ENCODE assay signal across 8 mouse cellular contexts in genomic region chr6:116135971-116136632, GRCm38 (mm10). TPM values are rescaled to one million over a fixed set of nuclear protein-coding genes. Genes with fewer than 3 reads are reported as not detected.
DNase-seq lines count a peak whose midpoint lies in the region; ATAC-seq and TF ChIP-seq lines count a peak whose summit lies in the region.

No protein-coding gene starts in this region.

- POLR2A ChIA-PET in Patski (lab: Charles Lee) = interaction anchor here (0.6 kb wide), 1 partner anchor 83 kb away, joined by 4 read pairs; no protein-coding TSS in a partner anchor

- H3K9ac ChIP-seq in hindbrain, postnatal 0 days (replicated peaks; ENCODE audit: low read length) = no peak overlapping the region
- no peak overlapping the region for H3K9ac ChIP-seq in hindbrain, embryonic 13.5 days
- H3K9ac ChIP-seq in liver, postnatal 0 days (replicated peaks) = no peak overlapping the region

- H3K9me3 ChIP-seq in hindbrain, postnatal 0 days (ENCODE audit: low read length) = no peaks in the 10 kb centered on the region
- H3K9me3 ChIP-seq in hindbrain, embryonic 13.5 days = no peaks in the 10 kb centered on the region
- no peaks in the 10 kb centered on the region for H3K9me3 ChIP-seq in liver, postnatal 0 days (ENCODE audit: low read length)

- no peak for TF ChIP-seq EP300 in liver, postnatal 0 days (IDR thresholded peaks at IDR 0.05; ENCODE audit: low read depth)

- 49% methylated on average over 7 of the region's 7 CpGs for WGBS in hindbrain, postnatal 0 days
- WGBS in hindbrain, embryonic 13.5 days = 63% methylated on average over 7 of the region's 7 CpGs
- 32% methylated on average over 7 of the region's 7 CpGs for WGBS in liver, postnatal 0 days (ENCODE audit: insufficient replicate concordance)

- DNase-seq in hindbrain, postnatal 0 days (ENCODE audit: low spot score) = peak; percentile 62
- DNase-seq in A20 (ENCODE audit: low read depth, low spot score) (peak; percentile 30), Patski (ENCODE audit: low read depth, low spot score) (no peak)
- DNase-seq in liver, postnatal 0 days = no peak
- DNase-seq in thymus, postnatal 10 days (ENCODE audit: low spot score in 2 of 2) = peak; percentile 12 to 40
- no peak for DNase-seq in Muller cell, postnatal 12 days (ENCODE audit: inconsistent ontology term)

- ATAC-seq in hindbrain, postnatal 0 days = no peak
- no peak for ATAC-seq in hindbrain, embryonic 13.5 days (ENCODE audit: low FRiP score)
- ATAC-seq in Patski = no peak
- ATAC-seq in granulocyte monocyte progenitor cell, adult 5-6 weeks (replicated peaks; ENCODE audit: poor library complexity, severe bottlenecking) = peak; percentile 75
- peak; percentile 40; the same call in 1 of the 2 replicates for ATAC-seq in liver, postnatal 0 days

- in situ Hi-C loops in Patski (cut with MboI; ENCODE audit: low pct_unique_long_range_greater_than_20kb) = no loop called here

- no peak overlapping the region for H3K4me3 ChIP-seq in hindbrain, postnatal 0 days (ENCODE audit: low read length)
- H3K4me3 ChIP-seq in hindbrain, embryonic 13.5 days = no peak overlapping the region
- 0 out of 2 replicates have a peak overlapping the region, but pooled peaks have one; percentile 8 for H3K4me3 ChIP-seq in liver, postnatal 0 days (ENCODE audit: low read depth, low read length)

- no peak overlapping the region for H3K4me2 ChIP-seq in hindbrain, postnatal 0 days (ENCODE audit: low read depth, low read length)
- no peak overlapping the region for H3K4me2 ChIP-seq in hindbrain, embryonic 13.5 days
- peak overlapping the region; percentile 41 for H3K4me2 ChIP-seq in liver, postnatal 0 days (ENCODE audit: low read depth, low read length)

- no peaks in the 10 kb centered on the region for H3K4me1 ChIP-seq in hindbrain, postnatal 0 days (ENCODE audit: insufficient read depth, low read length)
- H3K4me1 ChIP-seq in hindbrain, embryonic 13.5 days (replicated peaks) = peaks cover 1% of the 10 kb centered on the region; the same call in 1 of the 2 replicates
- H3K4me1 ChIP-seq in liver, postnatal 0 days (ENCODE audit: insufficient read depth) = no peaks in the 10 kb centered on the region

- peak; percentile 70 for TF ChIP-seq CTCF in hindbrain, postnatal 0 days (IDR thresholded peaks at IDR 0.05; ENCODE audit: low read depth)
- TF ChIP-seq CTCF in Patski (IDR thresholded peaks at IDR 0.05) = peak; percentile 61
- TF ChIP-seq CTCF in liver, postnatal 0 days (IDR thresholded peaks at IDR 0.05; ENCODE audit: low read depth) = peak; percentile 66

- no peaks in the 10 kb centered on the region for H3K27me3 ChIP-seq in hindbrain, postnatal 0 days (ENCODE audit: insufficient read depth, low read length)
- H3K27me3 ChIP-seq in hindbrain, embryonic 13.5 days = no peaks in the 10 kb centered on the region
- no peaks in the 10 kb centered on the region for H3K27me3 ChIP-seq in Patski
- H3K27me3 ChIP-seq in liver, postnatal 0 days (ENCODE audit: insufficient read depth, low read length) = no peaks in the 10 kb centered on the region

- CTCF ChIA-PET in Patski (lab: Charles Lee) = interaction anchor here (1.6 kb wide), 1 partner anchor 236 kb away, joined by 3 read pairs; no protein-coding TSS in a partner anchor

- no peak overlapping the region for H3K27ac ChIP-seq in hindbrain, postnatal 0 days
- no peak overlapping the region for H3K27ac ChIP-seq in hindbrain, embryonic 13.5 days
- peak overlapping the region; percentile 39; the same call in 1 of the 2 replicates for H3K27ac ChIP-seq in liver, postnatal 0 days (ENCODE audit: low read depth)

- H3K36me3 ChIP-seq in hindbrain, postnatal 0 days (ENCODE audit: insufficient read depth, low read length) = no peaks in the 10 kb centered on the region
- 0 out of 2 replicates have a peak, but pooled peaks cover 2% of the 10 kb centered on the region for H3K36me3 ChIP-seq in hindbrain, embryonic 13.5 days
- H3K36me3 ChIP-seq in liver, postnatal 0 days (replicated peaks; ENCODE audit: insufficient read depth, low read length) = peaks cover 5% of the 10 kb centered on the region

RNA-seq across cellular contexts. Expression of gene Tmcc1, which starts 57.2 kb away (rescaled TPM):
- total RNA-seq in hindbrain, postnatal 0 days (2014; rRNA removed) = 33.9 and 36.9 TPM in 2 replicates
- polyA plus RNA-seq in hindbrain, postnatal 0 days (2015; fragmentation: Nextera tagmentation; extraction: Ambion mirVana) = 13.0 and 14.0 TPM in 2 replicates
- 34.4 and 35.0 TPM in 2 replicates for polyA plus RNA-seq in hindbrain, embryonic 13.5 days (2015; fragmentation: Nextera tagmentation; extraction: Ambion mirVana)
- 24.3 TPM for polyA plus RNA-seq in Patski (2021)
- total RNA-seq in granulocyte monocyte progenitor cell, adult 5-6 weeks (2014; fragmentation: Nextera tagmentation) = 5.4 and 13.1 TPM in 2 replicates
- 8.2 and 9.9 TPM in 2 replicates for total RNA-seq in granulocyte monocyte progenitor cell, adult 5-6 weeks (2017)
- polyA plus RNA-seq in liver, postnatal 0 days (2015; fragmentation: Nextera tagmentation; extraction: Ambion mirVana) = 3.7 and 4.0 TPM in 2 replicates

Comparison
In these comparisons a context has a peak if more than half of its experiments do, and no peak if none do; other contexts are left out.
1. ATAC-seq: peak in granulocyte monocyte progenitor cell, adult 5-6 weeks (single experiment) and liver, postnatal 0 days (single experiment); none in hindbrain, postnatal 0 days (single experiment), hindbrain, embryonic 13.5 days (single experiment) and Patski (single experiment).
2. DNase-seq: peak in hindbrain, postnatal 0 days (single experiment), A20 (single experiment) and thymus, postnatal 10 days (2 of 2); none in Patski (single experiment), liver, postnatal 0 days (single experiment) and Muller cell, postnatal 12 days (single experiment).
3. Peak in every context shown above with its lines, with median percentiles within 50 percentile points of each other: CTCF ChIP-seq.